Mouse (Mus musculus) heart, embryonic 16.5 days (tissue): Measurements from ENCODE around the gene Eefsec. TPM values are rescaled to one million over a fixed set of nuclear protein-coding genes. Genes with fewer than 3 reads are reported as not detected.
A peak's percentile ranks its signal among the peaks of the same experiment; 100 is the strongest.

Experiments
- ATAC-seq: fragments of 200-750 bp; cut with Nextera tagmentation; replicated peaks from 2 replicates; pipeline ENCODE4 v1.8.0; 2017; ENCODE audit warnings: moderate number of reproducible peaks; ENCODE audit not compliant: insufficient read depth, low FRiP score; ENCODE audit errors: extremely low read depth
- H3K27ac ChIP-seq: fragments of 300-500 bp; sonication (generic); 2 replicates; pipeline ENCODE4 v1.5.1; 2014; ENCODE audit warnings: mild to moderate bottlenecking, low read length, control low read depth, moderate library complexity
- H3K27me3 ChIP-seq: fragments of 300-500 bp; sonication (generic); 2 replicates; pipeline ENCODE4 v1.6.1; 2014; ENCODE audit warnings: low read length, mixed read lengths; ENCODE audit not compliant: control insufficient read depth, insufficient read depth
- H3K36me3 ChIP-seq: fragments of 300-500 bp; sonication (generic); 2 replicates; pipeline ENCODE4 v1.6.1; 2014; ENCODE audit not compliant: control insufficient read depth, insufficient read depth
- H3K4me1 ChIP-seq: fragments of 300-500 bp; sonication (generic); 2 replicates; pipeline ENCODE4 v1.6.1; 2014; ENCODE audit warnings: low read length, mixed read lengths; ENCODE audit not compliant: control insufficient read depth, insufficient read depth
- H3K4me2 ChIP-seq: fragments of 300-500 bp; sonication (generic); 2 replicates; pipeline ENCODE4 v1.6.1; 2014; ENCODE audit warnings: low read depth, mild to moderate bottlenecking, control low read depth, low read length
- H3K4me3 ChIP-seq: fragments of 300-500 bp; sonication (generic); 2 replicates; pipeline ENCODE4 v1.5.1; 2014; ENCODE audit warnings: mild to moderate bottlenecking, control low read depth, low read length
- H3K9ac ChIP-seq: fragments of 300-500 bp; sonication (generic); 2 replicates; pipeline ENCODE4 v1.6.1; 2014; ENCODE audit warnings: low read length, control low read depth
- H3K9me3 ChIP-seq: fragments of 300-500 bp; sonication (generic); replicated peaks from 2 replicates; pipeline ENCODE4 v1.6.1; 2016; ENCODE audit warnings: low read length; ENCODE audit not compliant: control insufficient read depth
- WGBS: fragments of 180-500 bp; shearing (Covaris S2); extraction: QIAGEN DNeasy Blood & Tissue Kit; methylation state at CpG from one replicate; pipeline ENCODE4 v1.1.7; 2014; 5-methylcytosine and 5-hydroxymethylcytosine counted together
- polyA plus RNA-seq: library from polyadenylated mRNA; unstranded; fragments of >200 nt; fragmentation: Nextera tagmentation; extraction: Ambion mirVana; gene quantifications from 2 replicates; pipeline ENCODE4 v1.2.1, GENCODE M21; 2015

The Eefsec gene
- polyA plus RNA-seq, 1 experiment from 2014 or later, result 19.8 TPM

DNA sequence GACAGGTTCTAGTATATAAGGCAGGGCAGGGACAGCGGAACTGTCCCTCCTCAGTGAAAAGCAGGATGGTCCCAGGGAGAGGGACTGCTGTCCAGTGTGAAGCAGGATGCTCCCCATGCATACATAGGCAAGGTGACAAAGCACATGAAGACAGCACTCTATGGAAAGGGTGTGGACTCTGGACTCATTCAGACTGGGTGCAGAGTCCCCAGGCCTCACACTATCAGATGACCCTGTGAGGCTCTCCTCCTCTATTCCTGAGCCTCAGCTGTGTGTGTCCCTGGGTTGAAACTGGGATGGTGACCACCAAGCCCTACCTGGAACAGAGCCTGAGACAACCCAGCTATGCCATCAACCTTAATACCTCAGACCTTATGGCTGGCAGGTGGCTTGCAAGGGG lies 194.9 kb downstream of the Eefsec start:
- no peak overlapping the region for H3K4me3 ChIP-seq
- H3K9ac ChIP-seq, result no peak overlapping the region
- no peak for ATAC-seq
- no peak overlapping the region for H3K27ac ChIP-seq
- H3K9me3 ChIP-seq, result no peaks in the 10 kb centered on the region
- no peak overlapping the region for H3K4me2 ChIP-seq
- WGBS, result 100% methylated on average over 1 of the region's 1 CpGs
- no peaks in the 10 kb centered on the region for H3K27me3 ChIP-seq
- peaks cover 11% of the 10 kb centered on the region for H3K4me1 ChIP-seq
- H3K36me3 ChIP-seq, result no peaks in the 10 kb centered on the region

DNA sequence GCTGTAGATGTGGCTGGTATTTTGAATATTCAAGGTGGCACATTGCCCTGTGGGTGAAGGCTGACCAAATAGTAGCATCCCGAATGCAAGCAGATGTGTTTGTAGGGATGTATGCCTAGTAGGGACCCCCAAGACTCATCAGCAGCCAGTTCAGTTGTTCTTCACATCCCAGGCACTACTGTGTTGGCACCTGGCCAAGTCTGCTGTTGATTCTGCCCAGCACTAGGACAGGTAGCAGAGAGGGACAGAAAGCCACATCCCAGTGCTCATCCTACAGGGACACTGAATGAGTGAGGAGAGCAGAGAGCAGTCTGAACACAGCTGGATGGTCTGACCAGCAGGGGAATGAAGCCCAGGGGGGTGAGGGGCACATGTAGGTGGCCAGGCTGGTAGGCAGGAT lies 197.1 kb downstream of the Eefsec start:
- no peak overlapping the region for H3K27ac ChIP-seq
- ATAC-seq, result no peak
- H3K4me2 ChIP-seq, result no peak overlapping the region
- H3K4me1 ChIP-seq, result peaks cover 5% of the 10 kb centered on the region; the same call in 1 of the 2 replicates
- 75% methylated on average over 1 of the region's 1 CpGs for WGBS
- no peaks in the 10 kb centered on the region for H3K9me3 ChIP-seq
- H3K27me3 ChIP-seq, result no peaks in the 10 kb centered on the region
- no peaks in the 10 kb centered on the region for H3K36me3 ChIP-seq
- no peak overlapping the region for H3K9ac ChIP-seq
- H3K4me3 ChIP-seq, result no peak overlapping the region

DNA sequence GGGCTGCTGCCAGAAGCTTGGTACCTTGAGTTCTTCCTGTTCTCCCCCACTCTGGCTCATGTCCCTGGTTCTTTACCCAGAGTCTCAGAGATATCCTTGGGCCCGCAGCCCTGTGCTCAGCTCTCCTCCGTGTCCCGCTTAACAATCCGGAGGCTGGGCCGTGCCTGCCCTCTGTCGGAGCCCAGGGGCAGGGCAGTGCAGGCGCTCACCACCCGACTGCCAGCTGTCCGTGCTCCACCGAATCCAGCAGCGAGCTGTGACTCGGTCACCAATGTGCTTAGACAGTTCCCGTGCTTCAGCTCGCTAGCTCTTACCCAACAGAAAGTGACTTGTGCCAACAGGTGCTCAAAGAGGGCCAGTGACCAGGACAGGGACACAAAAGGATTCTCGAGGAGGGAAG lies 203.7 kb downstream of the Eefsec start:
- Histone ChIP-seq H3K36me3 (no peaks in the 10 kb centered on the region), H3K4me3 (no peak overlapping the region), H3K27ac (no peak overlapping the region), H3K9ac (no peak overlapping the region), H3K4me2 (peak overlapping the region; percentile 19; the same call in 1 of the 2 replicates), H3K4me1 (no peaks in the 10 kb centered on the region), H3K27me3 (peaks cover 6% of the 10 kb centered on the region; the same call in 1 of the 2 replicates), H3K9me3 (no peaks in the 10 kb centered on the region)
- no peak; the same call in 1 of the 2 replicates for ATAC-seq
- 3% methylated on average over 15 of the region's 15 CpGs for WGBS

DNA sequence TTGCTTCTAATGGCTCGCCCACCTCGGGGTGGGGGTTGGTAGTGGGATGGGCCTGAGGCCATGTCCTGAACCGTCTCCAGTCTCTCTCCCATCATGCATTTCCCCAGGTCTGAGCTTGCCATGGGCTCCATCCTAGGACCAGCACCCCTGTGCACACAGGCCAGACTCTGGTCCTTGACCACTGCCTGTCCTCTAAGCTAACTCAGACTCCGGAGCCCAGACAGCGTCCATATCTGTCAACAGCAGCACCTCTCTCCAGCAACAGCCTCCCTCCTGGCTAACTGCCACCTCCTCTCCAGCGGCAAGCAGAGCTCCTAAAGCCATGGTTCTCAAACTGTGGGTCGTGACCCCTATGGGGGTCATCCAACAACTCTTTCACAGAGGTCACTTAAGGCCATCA lies 209.8 kb downstream of the Eefsec start:
- Histone ChIP-seq H3K36me3 (no peaks in the 10 kb centered on the region), H3K9me3 (no peaks in the 10 kb centered on the region), H3K4me3 (no peak overlapping the region), H3K4me1 (peaks cover 9% of the 10 kb centered on the region), H3K27me3 (peaks cover 20% of the 10 kb centered on the region), H3K9ac (no peak overlapping the region), H3K27ac (no peak overlapping the region), H3K4me2 (peak overlapping the region; percentile 38; the same call in 1 of the 2 replicates)
- WGBS, result 12% methylated on average over 7 of the region's 7 CpGs
- 0 out of 2 replicates have a peak, but pooled peaks have one; percentile 20 for ATAC-seq

DNA sequence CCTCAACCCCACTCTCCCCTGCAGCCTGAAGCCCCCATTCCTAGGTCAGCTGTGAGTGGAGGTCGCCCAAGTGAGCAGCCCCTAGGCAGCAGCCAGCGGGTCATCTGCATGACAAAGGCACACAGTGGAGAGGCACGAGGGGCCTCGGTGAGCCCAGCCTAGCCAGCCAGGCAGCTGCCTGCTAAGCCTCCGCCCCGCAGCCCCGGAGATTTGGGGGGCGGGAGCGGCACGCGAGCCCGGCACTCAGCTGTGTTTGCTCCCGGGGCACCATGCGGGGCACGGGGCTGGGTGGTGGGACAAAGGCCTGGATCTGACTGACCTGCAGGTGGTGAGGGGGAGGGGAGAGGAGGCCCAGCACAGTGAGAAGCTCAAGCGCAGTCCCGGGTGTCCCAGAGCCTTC lies 210.4 kb downstream of the Eefsec start:
- WGBS, result 3% methylated on average over 17 of the region's 17 CpGs
- Histone ChIP-seq H3K4me2 (peak overlapping the region; percentile 38; the same call in 1 of the 2 replicates), H3K27ac (no peak overlapping the region), H3K4me3 (peak overlapping the region; percentile 3; the same call in 1 of the 2 replicates), H3K4me1 (peaks cover 9% of the 10 kb centered on the region), H3K9me3 (no peaks in the 10 kb centered on the region), H3K9ac (no peak overlapping the region), H3K27me3 (peaks cover 20% of the 10 kb centered on the region), H3K36me3 (no peaks in the 10 kb centered on the region)
- ATAC-seq, result no peak

DNA sequence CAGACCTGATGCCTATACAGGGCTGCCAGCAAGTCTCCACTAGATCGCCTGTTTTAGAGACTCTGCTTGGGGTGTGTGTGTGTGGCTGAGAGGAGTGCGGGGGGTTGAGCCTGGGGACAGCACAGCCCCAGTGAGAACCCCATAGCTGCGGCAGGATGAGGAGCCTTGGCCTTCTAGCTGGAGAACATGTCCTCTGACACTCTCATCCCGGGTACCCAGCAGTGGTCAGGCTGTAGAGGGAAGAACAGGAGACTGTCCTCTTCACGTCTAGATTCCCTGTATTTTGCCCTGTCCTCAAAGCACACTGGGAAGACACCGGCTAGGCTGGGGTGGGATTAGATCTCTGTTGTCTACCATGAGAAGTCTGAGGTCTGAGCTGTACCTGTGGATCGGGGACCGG lies 210.9 kb downstream of the Eefsec start:
- ATAC-seq, result no peak
- Histone ChIP-seq H3K27me3 (peaks cover 20% of the 10 kb centered on the region), H3K4me2 (no peak overlapping the region), H3K4me1 (peaks cover 9% of the 10 kb centered on the region), H3K9me3 (no peaks in the 10 kb centered on the region), H3K27ac (no peak overlapping the region), H3K36me3 (no peaks in the 10 kb centered on the region), H3K4me3 (no peak overlapping the region), H3K9ac (no peak overlapping the region)
- 32% methylated on average over 8 of the region's 8 CpGs for WGBS

DNA sequence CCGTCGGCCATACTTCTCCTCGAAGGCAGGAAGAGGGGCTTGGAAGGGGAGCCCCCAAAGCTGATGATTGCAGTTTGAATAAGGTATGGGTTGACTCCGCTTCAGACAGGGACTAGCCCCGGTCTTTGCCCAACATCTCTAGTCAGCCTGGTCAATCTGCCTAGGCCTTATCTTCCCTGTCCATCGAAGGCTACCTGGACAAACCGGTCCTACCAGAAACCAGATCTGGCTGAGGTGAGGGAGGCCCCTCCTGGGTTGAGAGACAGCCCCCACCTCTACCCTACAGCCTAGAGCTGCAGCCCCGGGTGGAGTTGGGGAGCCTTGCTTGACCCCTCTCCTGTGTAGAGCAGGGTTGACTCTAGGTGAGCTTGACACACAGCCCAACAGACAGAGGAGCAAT lies 212.3 kb downstream of the Eefsec start:
- WGBS, result 77% methylated on average over 8 of the region's 8 CpGs
- Histone ChIP-seq H3K27ac (no peak overlapping the region), H3K9me3 (no peaks in the 10 kb centered on the region), H3K27me3 (peaks cover 23% of the 10 kb centered on the region), H3K4me1 (peaks cover 9% of the 10 kb centered on the region), H3K4me2 (no peak overlapping the region), H3K9ac (no peak overlapping the region), H3K4me3 (no peak overlapping the region), H3K36me3 (no peaks in the 10 kb centered on the region)
- ATAC-seq, result no peak

DNA sequence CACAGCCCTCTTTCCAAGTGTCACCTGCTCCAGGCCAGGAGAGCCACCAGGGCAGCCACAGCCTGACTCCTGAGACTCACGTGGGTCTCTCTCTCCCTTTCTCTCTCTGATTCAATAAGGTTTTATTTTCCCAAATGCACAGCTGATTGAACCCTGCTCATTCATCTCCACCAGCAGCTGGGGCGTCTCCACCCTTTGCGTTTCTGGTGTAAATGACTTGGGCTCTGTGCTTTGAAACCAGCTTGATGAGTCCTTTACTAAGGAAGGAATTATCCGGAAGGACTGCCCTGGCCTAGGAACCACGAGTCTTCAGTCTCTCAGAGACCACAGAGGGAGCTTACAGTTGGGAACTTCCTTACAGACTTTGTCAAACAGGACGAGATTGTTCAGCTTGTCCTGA lies 214.1 kb downstream of the Eefsec start:
- Histone ChIP-seq H3K36me3 (no peaks in the 10 kb centered on the region), H3K9ac (no peak overlapping the region), H3K9me3 (no peaks in the 10 kb centered on the region), H3K27ac (no peak overlapping the region), H3K4me2 (no peak overlapping the region), H3K4me1 (peaks cover 9% of the 10 kb centered on the region), H3K4me3 (no peak overlapping the region), H3K27me3 (peaks cover 27% of the 10 kb centered on the region)
- ATAC-seq, result no peak
- WGBS, result 61% methylated on average over 6 of the region's 6 CpGs

DNA sequence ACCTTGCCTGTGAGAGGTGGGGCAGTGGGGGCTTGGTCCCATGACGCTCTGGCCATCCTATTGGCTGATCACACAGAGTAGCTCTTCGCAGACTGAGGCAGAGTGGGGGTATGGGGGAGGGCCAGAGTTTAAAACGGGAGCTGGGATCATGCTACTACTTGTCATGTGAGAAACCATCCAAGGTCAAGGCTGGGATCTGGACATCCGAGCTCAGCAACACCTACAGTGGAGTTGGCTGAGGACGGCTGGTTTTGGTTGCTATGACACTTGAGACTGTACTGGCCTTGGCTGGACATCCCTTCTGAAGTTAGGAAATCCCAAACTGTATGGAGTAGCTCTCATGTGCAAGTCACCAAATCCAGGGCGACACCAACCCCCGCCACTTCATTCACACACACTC lies 214.5 kb downstream of the Eefsec start:
- Histone ChIP-seq H3K4me3 (no peak overlapping the region), H3K27ac (no peak overlapping the region), H3K9me3 (no peaks in the 10 kb centered on the region), H3K27me3 (peaks cover 25% of the 10 kb centered on the region), H3K4me2 (no peak overlapping the region), H3K4me1 (peaks cover 8% of the 10 kb centered on the region), H3K9ac (no peak overlapping the region), H3K36me3 (no peaks in the 10 kb centered on the region)
- WGBS, result 74% methylated on average over 7 of the region's 7 CpGs
- no peak for ATAC-seq
